Mouse (Mus musculus) intestine, postnatal 0 days (tissue): ENCODE measurements around the gene H2-Q7. TPM values are rescaled to one million over a fixed set of nuclear protein-coding genes. Genes with fewer than 3 reads are reported as not detected.
"Not testable (repeated sequence)": the region's sequence is repeated elsewhere in the genome, so short reads cannot be mapped to it uniquely, and the experiment has no call there.

Experiments used
- ATAC-seq: fragments of 200-750 bp; cut with Nextera tagmentation; 2 replicates; pipeline ENCODE4 v1.8.0; 2017; ENCODE audit warnings: mild to moderate bottlenecking, moderate TSS enrichment, moderate library complexity
- H3K27ac ChIP-seq: fragments of 300-500 bp; sonication (generic); 2 replicates; pipeline ENCODE4 v1.5.1; 2014; ENCODE audit warnings: mild to moderate bottlenecking, low read depth, low read length, moderate library complexity
- H3K27me3 ChIP-seq: fragments of 300-500 bp; sonication (generic); replicated peaks from 2 replicates; pipeline ENCODE4 v1.6.1; 2014; ENCODE audit warnings: low read length, mixed read lengths; ENCODE audit not compliant: control insufficient read depth, insufficient read depth
- H3K36me3 ChIP-seq: fragments of 300-500 bp; sonication (generic); 2 replicates; pipeline ENCODE4 v1.6.1; 2014; ENCODE audit warnings: mild to moderate bottlenecking, moderate library complexity; ENCODE audit not compliant: control insufficient read depth, insufficient read depth
- H3K4me1 ChIP-seq: fragments of 300-500 bp; sonication (generic); replicated peaks from 2 replicates; pipeline ENCODE4 v1.6.1; 2014; ENCODE audit warnings: antibody characterized with exemption, low read length, mixed read lengths; ENCODE audit not compliant: control insufficient read depth, insufficient read depth
- H3K4me2 ChIP-seq: fragments of 300-500 bp; sonication (generic); replicated peaks from 2 replicates; pipeline ENCODE4 v1.6.1; 2014; ENCODE audit warnings: low read depth, mild to moderate bottlenecking, moderate library complexity
- H3K4me3 ChIP-seq: fragments of 300-500 bp; sonication (generic); 2 replicates; pipeline ENCODE4 v1.5.1; 2014; ENCODE audit warnings: low read depth, low read length
- H3K9ac ChIP-seq: fragments of 300-500 bp; sonication (generic); 2 replicates; pipeline ENCODE4 v1.6.1; 2014; ENCODE audit warnings: mild to moderate bottlenecking, low read depth, low read length
- H3K9me3 ChIP-seq: fragments of 300-500 bp; sonication (generic); 2 replicates; pipeline ENCODE4 v1.6.1; 2016; ENCODE audit warnings: mixed run types; ENCODE audit not compliant: control insufficient read depth
- CTCF ChIP-seq: sonication (generic); IDR thresholded peaks from 2 replicates; pipeline ENCODE4 v1.5.1; 2016; ENCODE audit warnings: low read depth, mild to moderate bottlenecking, control low read depth, antibody characterized with exemption, moderate library complexity
- WGBS: fragments of 180-500 bp; shearing (Covaris S2); extraction: QIAGEN DNeasy Blood & Tissue Kit; methylation state at CpG from one replicate; pipeline ENCODE4 v1.1.7; 2014; 5-methylcytosine and 5-hydroxymethylcytosine counted together
- polyA plus RNA-seq: library from polyadenylated mRNA; unstranded; fragments of >200 nt; fragmentation: Nextera tagmentation; extraction: Ambion mirVana; gene quantifications from 2 replicates; pipeline ENCODE4 v1.2.1, GENCODE M21; 2015

H2-Q7 gene
- polyA plus RNA-seq, 1 experiment from 2014 or later, result 3.6 TPM

DNA sequence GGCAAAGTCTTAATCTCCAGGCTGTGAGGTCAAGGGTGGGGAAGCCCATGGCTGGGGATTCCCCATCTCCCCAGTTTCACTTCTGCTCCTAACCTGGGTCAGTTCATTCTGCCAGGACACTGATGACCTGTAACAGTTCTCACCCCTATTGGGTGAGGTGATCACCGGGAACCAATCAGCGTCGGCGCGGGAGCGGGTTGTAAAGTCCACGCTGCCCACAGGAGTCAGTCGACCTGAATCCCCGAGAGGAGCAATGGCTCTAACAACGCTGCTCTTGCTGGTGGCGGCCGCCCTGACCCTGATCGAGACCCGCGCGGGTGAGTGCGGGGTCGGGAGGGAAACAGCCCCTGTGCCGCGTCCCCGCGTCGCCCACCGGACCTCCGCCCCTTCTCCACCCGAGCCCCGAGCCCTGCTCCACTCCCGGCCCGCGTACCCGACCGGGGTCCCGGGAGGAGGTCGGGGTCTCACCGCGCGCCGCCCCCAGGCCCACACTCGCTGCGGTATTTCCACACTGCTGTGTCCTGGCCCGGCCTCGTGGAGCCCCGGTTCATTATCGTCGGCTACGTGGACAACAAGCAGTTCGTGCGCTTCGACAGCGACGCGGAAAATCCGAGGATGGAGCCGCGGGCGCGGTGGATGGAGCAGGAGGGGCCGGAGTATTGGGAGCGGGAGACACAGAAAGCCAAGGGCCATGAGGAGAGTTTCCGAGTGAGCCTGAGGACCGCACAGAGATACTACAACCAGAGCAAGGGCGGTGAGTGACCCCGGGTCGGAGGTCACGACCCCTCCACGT, 14.1 kb upstream of the H2-Q7 start, which contains the start of gene H2-Q6:
H2-Q6 (plus strand) TSS at position 227 of the 793 bp plus-strand sequence.
- Histone ChIP-seq H3K4me3 (peak within 1 kb of the TSS; percentile 37), H3K4me2 (peak within 1 kb of the TSS; percentile 70)
- WGBS, result 3% methylated on average over 50 of the region's 66 CpGs
- H3K9ac ChIP-seq, H3K9me3 ChIP-seq, H3K27ac ChIP-seq, H3K4me1 ChIP-seq, H3K36me3 ChIP-seq, H3K27me3 ChIP-seq: not testable (repeated sequence)
- TF ChIP-seq CTCF, result 0 out of 2 replicates have a peak, but pooled peaks have one; percentile 8
- peak; percentile 80 for ATAC-seq

DNA sequence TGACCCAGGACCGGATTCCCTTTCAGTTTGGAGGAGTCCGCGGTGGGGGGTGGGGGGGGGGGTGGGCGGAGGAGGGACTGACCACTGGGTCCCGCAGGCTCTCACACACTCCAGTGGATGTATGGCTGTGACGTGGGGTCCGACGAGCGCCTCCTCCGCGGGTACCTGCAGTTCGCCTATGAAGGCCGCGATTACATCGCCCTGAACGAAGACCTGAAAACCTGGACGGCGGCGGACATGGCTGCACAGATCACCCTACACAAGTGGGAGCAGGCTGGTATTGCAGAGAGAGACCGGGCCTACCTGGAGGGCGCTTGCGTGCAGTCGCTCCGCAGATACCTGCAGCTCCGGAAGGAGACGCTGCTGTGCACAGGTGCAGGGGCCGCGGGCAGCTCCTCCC, 13.5 kb upstream of the H2-Q7 start:
- 29% methylated on average over 28 of the region's 28 CpGs for WGBS
- ATAC-seq, H3K36me3 ChIP-seq, H3K27me3 ChIP-seq, H3K9ac ChIP-seq, H3K4me1 ChIP-seq, H3K4me3 ChIP-seq, H3K27ac ChIP-seq, H3K9me3 ChIP-seq: not testable (repeated sequence)
- peak overlapping the region; percentile 70 for H3K4me2 ChIP-seq
- peak; percentile 30 for TF ChIP-seq CTCF

DNA sequence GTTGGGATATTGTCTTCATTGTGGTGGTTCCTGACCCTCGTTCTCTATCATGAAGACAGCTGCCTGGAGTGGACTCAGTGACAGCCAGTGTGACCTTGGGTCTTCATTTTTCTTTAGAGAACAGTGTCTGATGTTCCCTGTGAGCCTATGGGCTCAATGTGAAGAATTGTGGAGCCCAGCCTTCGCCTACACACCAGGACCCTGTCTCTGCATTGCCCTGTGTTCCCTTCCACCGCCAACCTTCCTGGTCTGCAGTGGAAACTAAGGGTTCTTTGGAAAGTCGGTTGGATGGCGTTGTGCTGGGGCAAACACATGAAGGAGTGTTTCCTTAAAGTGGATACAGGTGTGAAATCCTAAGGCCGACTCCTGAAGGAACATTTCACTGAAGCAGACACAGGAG, 10.1 kb upstream of the H2-Q7 start:
- H3K36me3 ChIP-seq, H3K27me3 ChIP-seq, H3K27ac ChIP-seq, H3K9me3 ChIP-seq, H3K9ac ChIP-seq, ATAC-seq, H3K4me1 ChIP-seq, H3K4me3 ChIP-seq, H3K4me2 ChIP-seq: not testable (repeated sequence)
- WGBS, result 88% methylated on average over 6 of the region's 6 CpGs

DNA sequence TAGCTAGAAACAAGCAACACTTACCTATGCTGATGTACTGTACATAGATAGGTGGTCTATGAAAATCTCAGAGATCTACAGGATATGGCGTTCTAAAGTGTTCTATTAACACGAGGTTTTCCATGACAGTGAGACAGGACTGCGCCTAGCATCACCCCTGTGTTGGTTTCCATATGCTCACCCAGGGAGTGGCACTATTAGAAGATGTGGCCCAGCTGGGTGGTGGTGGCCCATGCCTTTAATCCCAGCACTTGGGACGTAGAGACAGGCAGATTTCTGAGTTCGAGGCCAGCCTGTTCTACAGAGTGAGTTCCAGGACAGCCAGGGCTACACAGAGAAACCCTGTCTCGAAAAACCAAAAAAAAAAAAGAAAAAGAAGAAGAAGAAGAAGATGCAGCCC, 8.3 kb upstream of the H2-Q7 start:
- H3K4me1 ChIP-seq, H3K9me3 ChIP-seq, ATAC-seq, H3K9ac ChIP-seq, H3K4me3 ChIP-seq, H3K27me3 ChIP-seq, H3K4me2 ChIP-seq, H3K27ac ChIP-seq, H3K36me3 ChIP-seq: not testable (repeated sequence)
- 89% methylated on average over 6 of the region's 6 CpGs for WGBS

DNA sequence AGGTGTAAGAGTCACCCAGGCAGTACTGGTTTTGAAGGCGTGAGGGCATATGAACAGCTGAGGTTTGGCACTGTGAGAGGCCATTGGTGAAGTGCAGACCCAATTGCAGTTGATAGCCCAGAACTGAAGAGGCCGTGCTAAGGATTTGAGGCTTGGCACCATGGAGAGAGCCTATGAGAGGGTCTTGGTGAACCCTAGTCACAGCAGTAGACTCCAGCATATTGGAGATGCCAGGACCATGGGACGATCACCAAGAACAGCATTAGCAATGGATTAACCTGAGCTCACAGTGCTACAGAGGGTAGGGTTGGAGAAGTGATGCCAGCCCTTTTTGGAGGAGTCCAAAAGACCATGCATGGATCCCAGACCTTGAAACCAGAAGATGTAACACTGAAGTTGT, 6.8 kb upstream of the H2-Q7 start:
- not testable (repeated sequence) for H3K4me2 ChIP-seq, H3K36me3 ChIP-seq, H3K4me1 ChIP-seq, H3K9ac ChIP-seq, ATAC-seq, H3K9me3 ChIP-seq, H3K27ac ChIP-seq, H3K4me3 ChIP-seq, H3K27me3 ChIP-seq
- WGBS, result 88% methylated on average over 3 of the region's 3 CpGs

DNA sequence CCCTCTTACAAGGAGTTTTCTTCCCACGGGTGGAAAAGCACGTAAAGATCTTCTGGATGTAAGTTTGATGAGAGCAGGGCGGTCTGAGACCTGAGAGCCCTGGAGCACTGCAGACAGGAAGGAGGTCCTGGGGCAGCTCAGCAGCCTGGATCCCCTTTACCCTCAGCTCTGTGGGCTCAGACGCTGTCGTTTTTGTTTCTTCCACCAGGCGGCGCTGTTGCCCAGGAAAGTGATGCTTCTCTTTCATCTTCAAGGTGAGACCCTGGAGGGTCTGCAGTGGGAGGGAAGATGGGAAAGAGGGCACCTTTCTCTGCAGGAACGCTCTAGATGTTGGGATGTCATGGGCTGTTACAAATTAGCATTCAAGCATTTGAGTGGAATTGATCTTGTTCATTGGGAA, 4.1 kb upstream of the H2-Q7 start:
- ATAC-seq, H3K4me2 ChIP-seq, H3K27ac ChIP-seq, H3K9ac ChIP-seq, H3K4me3 ChIP-seq, H3K27me3 ChIP-seq, H3K4me1 ChIP-seq, H3K9me3 ChIP-seq, H3K36me3 ChIP-seq: not testable (repeated sequence)
- TF ChIP-seq CTCF, result peak; percentile 78
- 13% methylated on average over 8 of the region's 8 CpGs for WGBS

DNA sequence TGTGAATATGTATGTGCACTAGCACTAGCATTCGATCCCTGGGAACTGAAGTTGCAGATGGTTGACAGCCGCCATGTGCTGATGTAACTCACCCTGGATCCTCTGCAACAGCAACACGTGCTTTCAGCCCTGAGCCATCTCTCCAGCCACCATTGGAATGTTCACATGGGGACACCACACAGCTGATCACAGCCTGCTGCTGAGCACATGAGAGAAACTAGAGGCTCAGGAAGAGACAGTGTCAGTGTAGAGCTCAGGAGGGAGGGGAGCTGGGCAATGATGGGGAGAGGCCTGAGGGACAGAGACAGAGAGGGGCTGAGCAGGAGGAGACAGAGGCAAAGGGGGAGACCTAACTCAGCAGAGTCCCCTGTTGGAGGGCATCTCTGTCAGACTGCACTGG, 3.4 kb upstream of the H2-Q7 start:
- H3K9ac ChIP-seq, ATAC-seq, H3K4me3 ChIP-seq, H3K36me3 ChIP-seq, H3K27me3 ChIP-seq, H3K4me2 ChIP-seq, H3K9me3 ChIP-seq, H3K4me1 ChIP-seq, H3K27ac ChIP-seq: not testable (repeated sequence)
- WGBS, result 80% methylated on average over 3 of the region's 3 CpGs

DNA sequence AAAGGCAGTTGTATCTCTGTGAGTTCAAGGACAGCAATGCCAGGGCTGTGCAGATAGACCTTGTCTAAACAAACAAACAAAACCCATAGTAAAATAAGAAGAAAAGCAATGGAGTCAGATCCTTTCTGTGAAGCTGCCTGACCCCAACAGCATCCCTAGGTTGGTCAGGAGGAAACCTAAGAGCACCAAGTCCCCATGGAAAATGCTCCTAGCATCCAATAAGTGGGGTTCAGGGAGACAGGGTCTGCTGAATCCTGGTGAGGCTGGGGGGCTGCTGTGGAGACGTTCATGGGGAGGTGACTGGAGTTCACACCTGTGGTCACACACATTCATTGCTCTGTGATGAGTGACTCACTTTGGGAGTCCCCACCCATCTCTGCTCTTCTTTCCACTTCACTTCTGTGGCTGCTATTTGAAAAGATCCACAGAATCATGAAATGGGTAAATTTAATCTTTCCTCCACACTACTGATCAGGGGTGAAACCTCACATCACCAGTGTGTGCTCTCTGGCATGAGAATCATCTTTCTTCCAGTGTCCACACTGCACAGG, 1.5 kb upstream of the H2-Q7 start:
- 67% methylated on average over 1 of the region's 1 CpGs for WGBS
- H3K4me3 ChIP-seq, result not testable (repeated sequence)

DNA sequence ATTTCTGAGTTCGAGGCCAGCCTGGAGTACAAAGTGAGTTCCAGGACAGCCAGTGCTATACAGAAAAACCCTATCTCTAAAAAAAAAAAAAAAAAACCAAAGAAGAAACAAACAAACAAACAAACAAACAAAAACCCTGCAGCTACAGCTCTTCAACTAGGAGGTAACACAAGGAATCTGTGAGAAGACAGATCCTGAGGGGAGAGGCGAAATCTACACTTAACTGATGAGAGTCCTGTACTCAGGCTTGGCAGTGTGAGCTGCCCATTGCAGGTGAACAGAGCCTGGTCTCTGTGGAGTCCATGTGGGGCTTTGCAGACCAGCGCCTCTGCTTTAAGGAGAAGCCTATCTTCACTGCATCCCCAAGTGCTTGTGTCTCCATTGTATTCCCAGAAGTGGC, 560 bp upstream of the H2-Q7 start:
- ATAC-seq, result not testable (repeated sequence)
- peak overlapping the region; percentile 81 for H3K4me2 ChIP-seq

More for the DNA sequence above, 1.5 kb upstream of the H2-Q7 start:
- H3K4me1 ChIP-seq, H3K36me3 ChIP-seq, H3K27me3 ChIP-seq, H3K27ac ChIP-seq, H3K9ac ChIP-seq, H3K9me3 ChIP-seq, H3K4me2 ChIP-seq, ATAC-seq: not testable (repeated sequence)

More for the DNA sequence above, 560 bp upstream of the H2-Q7 start:
- not testable (repeated sequence) for H3K9me3 ChIP-seq, H3K27me3 ChIP-seq, H3K36me3 ChIP-seq, H3K4me1 ChIP-seq, H3K4me3 ChIP-seq, H3K9ac ChIP-seq, H3K27ac ChIP-seq
- WGBS, result 74% methylated on average over 1 of the region's 3 CpGs
